Mouse (Mus musculus) activated CD4-positive, CD25-positive, alpha-beta regulatory T cell, adult 9 weeks (primary cell): ENCODE data around the gene Zfp27. TPM values are rescaled to one million over a fixed set of nuclear protein-coding genes. Genes with fewer than 3 reads are reported as not detected.

ENCODE experiments used
- polyA plus RNA-seq: library from polyadenylated mRNA; unstranded; fragments of 100-300 nt; shearing (Covaris generic); gene quantifications from one replicate; pipeline ENCODE4 v1.2.1, GENCODE M21; 2017

Gene Zfp27
- 5.6 TPM for polyA plus RNA-seq

GRCm38 (mm10) chr7:29905966-29906681 lies at the start of gene Zfp27:
TSS of gene Zfp27 (minus strand) at chr7:29906572.

DNA sequence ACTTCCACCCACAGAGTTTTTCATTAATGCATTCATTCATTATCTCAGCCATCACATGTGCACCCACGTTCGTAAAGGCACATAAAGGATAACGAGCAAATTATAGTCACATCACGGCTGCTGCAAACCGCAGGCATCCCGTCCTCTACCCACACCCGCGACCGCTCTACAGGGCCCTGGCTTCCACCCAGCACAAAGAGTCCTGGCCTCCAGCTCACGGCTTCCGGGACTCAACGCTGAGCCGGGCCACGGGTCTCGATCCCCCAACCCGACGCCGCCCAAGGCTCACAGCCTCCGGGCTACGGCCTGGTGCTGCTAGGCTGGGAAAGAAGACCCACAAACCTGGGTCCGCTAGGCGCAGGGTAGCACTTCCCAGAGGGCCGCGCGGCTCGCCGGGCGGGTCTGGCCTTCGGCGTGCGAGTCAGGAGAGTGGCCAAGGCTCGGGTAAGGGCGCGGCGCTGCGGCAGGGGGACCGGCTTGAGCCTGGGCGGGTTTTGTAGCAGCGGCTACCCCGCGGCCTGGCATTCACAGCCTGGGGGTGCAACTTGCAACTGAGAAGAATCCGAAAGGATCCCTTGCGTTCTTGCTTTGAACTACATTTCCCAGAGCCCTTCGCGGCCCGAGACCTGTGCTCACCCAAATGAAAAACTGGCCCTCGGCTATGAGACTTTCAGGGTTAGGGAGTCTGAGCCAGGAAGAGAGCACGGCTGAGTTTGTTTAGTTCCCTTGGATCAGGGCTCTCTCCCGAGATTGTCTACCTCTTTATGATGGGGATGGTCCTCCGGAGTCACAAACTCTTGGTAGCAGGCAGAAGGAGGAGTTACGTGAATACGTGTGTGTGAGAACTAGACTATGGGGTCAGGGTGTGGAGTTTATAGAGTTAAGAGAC lies 47.4 kb upstream of the Zfp27 start, which contains the start of gene Zfp74:
Gene Zfp74, minus strand, starts transcription at position 577 of the 889 bp plus-strand sequence.

DNA sequence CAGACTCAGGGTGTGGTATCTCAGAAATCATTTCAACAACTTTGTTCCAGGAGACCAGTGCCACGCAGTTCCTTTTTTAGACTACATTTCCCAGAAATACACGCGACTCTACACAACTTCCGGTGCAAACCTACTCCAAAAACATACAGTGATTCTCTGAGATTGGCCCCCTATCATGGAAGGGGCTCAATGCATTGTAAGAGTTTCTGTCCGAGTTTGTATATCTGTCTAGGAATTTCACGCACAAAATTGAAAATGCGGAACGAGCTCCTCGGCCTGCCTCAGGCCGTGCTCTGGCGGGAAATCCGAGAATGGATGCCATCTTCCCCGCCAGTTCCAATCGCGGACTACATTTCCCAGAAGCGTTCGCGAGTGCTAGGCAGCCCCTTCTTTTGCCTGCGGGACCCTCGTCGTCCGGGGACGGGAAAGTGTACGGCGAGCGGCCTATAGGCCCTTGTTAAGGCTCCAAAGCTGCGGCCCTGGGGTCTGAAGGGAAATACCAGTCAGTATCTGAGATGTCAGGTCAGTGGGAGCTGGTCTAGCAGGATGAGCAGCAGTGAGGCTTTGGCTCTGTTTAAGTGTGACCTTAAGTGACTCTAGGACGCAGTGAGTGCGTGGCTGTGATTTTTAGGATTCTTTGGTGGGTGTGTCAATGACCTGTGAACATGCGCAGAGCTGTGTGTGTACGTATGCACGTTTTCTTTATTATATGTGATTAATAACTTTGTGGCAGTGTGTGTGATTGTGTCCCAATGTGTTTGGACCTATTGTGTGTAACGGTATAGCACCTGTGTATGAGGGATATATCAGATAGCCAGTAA lies 2.0 kb upstream of the Zfp27 start, which contains the start of gene Zfp383:
Gene Zfp383, plus strand, starts transcription at position 94 of the 821 bp plus-strand sequence.

GRCm38 (mm10) chr7:29859532-29860517 lies 46.5 kb downstream of the Zfp27 start, which contains the start of gene Zfp420:
TSS of gene Zfp420 (plus strand) at chr7:29859979.

GRCm38 (mm10) chr7:29853219-29853842 lies 53.0 kb downstream of the Zfp27 start, which contains the start of gene Zfp940:
TSS of gene Zfp940 (minus strand) at chr7:29853669.

Other genes starting within 250 kb of the Zfp27 start
- gene Catsperg2, start 179.5 kb downstream of the Zfp27 start, polyA plus RNA-seq, result not detected
- 24.1 TPM for gene Zfp84, start 138.0 kb downstream of the Zfp27 start, polyA plus RNA-seq
- 0.16 TPM for gene Zfp30, start 122.6 kb downstream of the Zfp27 start, polyA plus RNA-seq
- 25.7 TPM for gene Zfp790, start 90.5 kb downstream of the Zfp27 start, polyA plus RNA-seq
- 5.5 TPM for gene Zfp940, start 52.9 kb downstream of the Zfp27 start, polyA plus RNA-seq
- gene Zfp420, start 46.6 kb downstream of the Zfp27 start, polyA plus RNA-seq, result 13.5 TPM
- gene Zfp383, start 1.7 kb upstream of the Zfp27 start, polyA plus RNA-seq, result 1.1 TPM
- 7.1 TPM for gene Zfp74, start 47.5 kb upstream of the Zfp27 start, polyA plus RNA-seq
- 5.6 TPM for gene Zfp568, start 77.4 kb upstream of the Zfp27 start, polyA plus RNA-seq
- 6.8 TPM for gene Zfp14, start 144.8 kb upstream of the Zfp27 start, polyA plus RNA-seq
- 10.5 TPM for gene Zfp82, start 166.3 kb upstream of the Zfp27 start, polyA plus RNA-seq
- gene Gm26920, start 183.8 kb upstream of the Zfp27 start, polyA plus RNA-seq, result 3.0 TPM
- 9.6 TPM for gene Zfp566, start 184.0 kb upstream of the Zfp27 start, polyA plus RNA-seq
- gene Zfp260, start 188.2 kb upstream of the Zfp27 start, polyA plus RNA-seq, result 106 TPM
- 16.9 TPM for gene Zfp382, start 215.4 kb upstream of the Zfp27 start, polyA plus RNA-seq